Mouse (Mus musculus): ENCODE measurements around the gene Gm10974. TPM values are rescaled to one million over a fixed set of nuclear protein-coding genes. Genes with fewer than 3 reads are reported as not detected.

The Gm10974 gene
- polyA plus RNA-seq, 1 experiment from 2014 or later: not detected

DNA sequence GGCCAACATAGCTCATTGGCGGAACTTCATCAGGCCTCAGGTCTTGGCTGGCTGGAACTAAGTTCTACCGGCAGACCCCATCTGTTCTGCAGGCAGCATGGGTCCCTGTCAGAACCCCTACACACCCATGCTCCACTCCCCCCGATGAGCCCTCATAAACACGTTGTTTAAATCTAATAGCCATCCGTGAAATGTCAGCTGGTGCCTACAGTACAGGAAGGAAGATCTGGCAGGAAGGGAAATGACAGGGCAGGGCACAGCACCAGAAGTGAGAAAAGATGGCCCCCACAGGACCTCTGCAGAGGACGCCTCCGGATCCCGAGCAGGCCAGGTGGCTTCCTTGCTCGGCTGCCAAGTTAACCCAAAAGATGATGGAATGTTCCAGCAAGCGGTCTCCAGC lies 38.4 kb downstream of the Gm10974 start:
- peak; percentile 41 for ATAC-seq (ENCODE audit: low read depth)
- 0 out of 2 replicates have a peak overlapping the region, but pooled peaks have one; percentile 6 for H3K27ac ChIP-seq (replicated peaks; ENCODE audit: low read depth, low read length)

GRCm38 (mm10) chr7:66404802-66405201 lies 39.1 kb downstream of the Gm10974 start:
- peaks cover 27% of the 10 kb centered on the region for H3K4me1 ChIP-seq (ENCODE audit: control insufficient read depth, insufficient read depth, low read length)
- H3K9ac ChIP-seq (ENCODE audit: low read depth, low read length): no peak overlapping the region
- no peaks in the 10 kb centered on the region for H3K9me3 ChIP-seq (ENCODE audit: control insufficient read depth, low read length)
- no peak for DNase-seq (ENCODE audit: low spot score)
- no peak overlapping the region for H3K4me2 ChIP-seq (ENCODE audit: low read depth, low read length)
- H3K4me3 ChIP-seq (ENCODE audit: low read depth, low read length): no peak overlapping the region
- ATAC-seq (ENCODE audit: low read depth): no peak
- H3K36me3 ChIP-seq (ENCODE audit: control insufficient read depth, insufficient read depth, low read length): no peaks in the 10 kb centered on the region
- WGBS: 68% methylated on average over 4 of the region's 4 CpGs
- no peak overlapping the region for H3K27ac ChIP-seq (replicated peaks; ENCODE audit: low read depth, low read length)
- H3K27me3 ChIP-seq (replicated peaks; ENCODE audit: control insufficient read depth, insufficient read depth, low read length): no peaks in the 10 kb centered on the region

More for the DNA sequence above, 38.4 kb downstream of the Gm10974 start:
- WGBS: 44% methylated on average over 10 of the region's 10 CpGs
- H3K9ac ChIP-seq (ENCODE audit: low read depth, low read length): no peak overlapping the region
- peaks cover 27% of the 10 kb centered on the region for H3K4me1 ChIP-seq (ENCODE audit: control insufficient read depth, insufficient read depth, low read length)
- H3K36me3 ChIP-seq (ENCODE audit: control insufficient read depth, insufficient read depth, low read length): no peaks in the 10 kb centered on the region
- DNase-seq (ENCODE audit: low spot score): peak; percentile 47
- H3K27me3 ChIP-seq (replicated peaks; ENCODE audit: control insufficient read depth, insufficient read depth, low read length): no peaks in the 10 kb centered on the region
- H3K4me2 ChIP-seq (ENCODE audit: low read depth, low read length): no peak overlapping the region
- no peak overlapping the region for H3K4me3 ChIP-seq (ENCODE audit: low read depth, low read length)
- H3K9me3 ChIP-seq (ENCODE audit: control insufficient read depth, low read length): no peaks in the 10 kb centered on the region

DNA sequence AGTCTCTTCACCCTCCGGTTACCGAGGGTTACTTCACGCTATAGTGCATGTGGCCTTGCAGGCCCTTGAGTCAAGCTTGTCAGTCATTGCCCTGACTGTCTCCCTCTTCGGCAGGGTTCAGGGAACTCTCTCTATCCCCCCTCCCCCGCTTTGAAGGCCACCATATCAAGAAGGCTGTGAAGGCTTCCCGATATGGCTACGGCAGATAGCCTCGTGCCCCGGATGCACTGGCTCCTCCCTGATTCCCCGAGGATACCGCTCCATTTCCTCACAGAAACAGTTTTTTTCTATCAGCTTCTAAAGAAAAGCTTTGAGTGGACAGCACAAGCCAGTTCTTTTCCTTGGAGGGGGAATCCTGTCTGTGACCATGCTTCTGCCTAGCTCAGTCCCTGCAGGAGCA lies 39.8 kb downstream of the Gm10974 start:
- Histone ChIP-seq H3K9me3 (ENCODE audit: control insufficient read depth, low read length) (no peaks in the 10 kb centered on the region), H3K9ac (ENCODE audit: low read depth, low read length) (no peak overlapping the region), H3K27me3 (replicated peaks; ENCODE audit: control insufficient read depth, insufficient read depth, low read length) (no peaks in the 10 kb centered on the region), H3K36me3 (ENCODE audit: control insufficient read depth, insufficient read depth, low read length) (no peaks in the 10 kb centered on the region), H3K27ac (replicated peaks; ENCODE audit: low read depth, low read length) (no peak overlapping the region), H3K4me2 (ENCODE audit: low read depth, low read length) (no peak overlapping the region), H3K4me3 (ENCODE audit: low read depth, low read length) (no peak overlapping the region), H3K4me1 (ENCODE audit: control insufficient read depth, insufficient read depth, low read length) (peaks cover 27% of the 10 kb centered on the region)
- 57% methylated on average over 11 of the region's 11 CpGs for WGBS
- ATAC-seq (ENCODE audit: low read depth) (no peak), DNase-seq (ENCODE audit: low spot score) (no peak)

GRCm38 (mm10) chr7:66405951-66406721 lies 40.4 kb downstream of the Gm10974 start:
- WGBS: 41% methylated on average over 13 of the region's 13 CpGs
- no peaks in the 10 kb centered on the region for H3K9me3 ChIP-seq (ENCODE audit: control insufficient read depth, low read length)

DNA sequence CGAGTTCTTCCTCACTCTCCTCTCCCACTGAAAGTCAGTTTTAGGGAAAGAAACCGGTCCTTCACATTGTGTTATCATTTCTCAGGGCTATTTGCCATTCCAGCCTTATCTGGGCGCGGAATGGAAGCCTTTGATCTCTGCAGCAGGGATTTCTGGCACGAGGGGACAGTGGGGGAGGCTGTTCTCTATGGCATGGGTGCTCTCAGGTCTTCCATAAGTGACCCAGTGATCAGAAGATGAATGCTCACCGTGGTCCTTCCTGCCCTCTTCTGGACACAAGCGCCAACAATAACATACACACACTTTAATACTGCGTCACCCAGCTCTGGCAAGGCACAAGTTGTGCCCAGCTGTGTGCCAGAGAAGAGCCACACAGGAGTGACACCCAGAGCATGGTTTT lies 41.3 kb downstream of the Gm10974 start:
- H3K4me2 ChIP-seq (ENCODE audit: low read depth, low read length): no peak overlapping the region
- ATAC-seq (ENCODE audit: low read depth) (no peak), DNase-seq (ENCODE audit: low spot score) (no peak)
- H3K4me3 ChIP-seq (ENCODE audit: low read depth, low read length): no peak overlapping the region
- no peak overlapping the region for H3K27ac ChIP-seq (replicated peaks; ENCODE audit: low read depth, low read length)
- no peaks in the 10 kb centered on the region for H3K9me3 ChIP-seq (ENCODE audit: control insufficient read depth, low read length)
- no peak overlapping the region for H3K9ac ChIP-seq (ENCODE audit: low read depth, low read length)
- H3K36me3 ChIP-seq (ENCODE audit: control insufficient read depth, insufficient read depth, low read length): no peaks in the 10 kb centered on the region
- no peaks in the 10 kb centered on the region for H3K27me3 ChIP-seq (replicated peaks; ENCODE audit: control insufficient read depth, insufficient read depth, low read length)
- 80% methylated on average over 8 of the region's 8 CpGs for WGBS
- peaks cover 27% of the 10 kb centered on the region for H3K4me1 ChIP-seq (ENCODE audit: control insufficient read depth, insufficient read depth, low read length)

More at GRCm38 (mm10) chr7:66405951-66406721, 40.4 kb downstream of the Gm10974 start:
- Histone ChIP-seq H3K27ac (replicated peaks; ENCODE audit: low read depth, low read length) (no peak overlapping the region), H3K27me3 (replicated peaks; ENCODE audit: control insufficient read depth, insufficient read depth, low read length) (no peaks in the 10 kb centered on the region), H3K4me3 (ENCODE audit: low read depth, low read length) (no peak overlapping the region), H3K4me1 (ENCODE audit: control insufficient read depth, insufficient read depth, low read length) (peaks cover 27% of the 10 kb centered on the region), H3K9ac (ENCODE audit: low read depth, low read length) (no peak overlapping the region), H3K36me3 (ENCODE audit: control insufficient read depth, insufficient read depth, low read length) (no peaks in the 10 kb centered on the region), H3K4me2 (ENCODE audit: low read depth, low read length) (no peak overlapping the region)
- no peak for ATAC-seq (ENCODE audit: low read depth)
- DNase-seq (ENCODE audit: low spot score): no peak

DNA sequence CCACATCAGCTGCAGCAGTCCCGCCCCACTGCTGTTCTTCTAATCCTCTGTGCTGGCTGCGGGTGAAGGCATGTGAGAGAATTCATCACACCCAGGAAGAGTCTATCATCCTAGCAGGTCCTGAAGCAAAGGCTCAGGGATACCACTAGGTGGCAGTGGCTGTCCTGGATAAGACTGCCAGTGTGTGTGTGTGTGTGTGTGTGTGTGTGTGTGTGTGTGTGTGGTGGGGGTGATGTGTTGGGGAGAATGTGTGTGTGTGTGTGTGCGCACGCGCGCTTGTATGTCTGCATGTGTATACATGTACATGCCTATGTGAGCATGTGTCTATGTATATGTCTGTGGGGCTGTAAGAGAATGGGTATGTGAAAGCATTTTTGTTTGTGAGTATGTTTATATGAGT lies 43.7 kb downstream of the Gm10974 start:
- H3K9me3 ChIP-seq (ENCODE audit: control insufficient read depth, low read length): no peaks in the 10 kb centered on the region
- WGBS: 84% methylated on average over 5 of the region's 6 CpGs
- H3K27me3 ChIP-seq (replicated peaks; ENCODE audit: control insufficient read depth, insufficient read depth, low read length): no peaks in the 10 kb centered on the region
- no peak overlapping the region for H3K4me2 ChIP-seq (ENCODE audit: low read depth, low read length)
- peak; percentile 66 for DNase-seq (ENCODE audit: low spot score)
- no peak overlapping the region for H3K4me3 ChIP-seq (ENCODE audit: low read depth, low read length)
- no peak overlapping the region for H3K27ac ChIP-seq (replicated peaks; ENCODE audit: low read depth, low read length)
- no peak for ATAC-seq (ENCODE audit: low read depth)
- H3K9ac ChIP-seq (ENCODE audit: low read depth, low read length): no peak overlapping the region
- H3K4me1 ChIP-seq (ENCODE audit: control insufficient read depth, insufficient read depth, low read length): peaks cover 18% of the 10 kb centered on the region
- H3K36me3 ChIP-seq (ENCODE audit: control insufficient read depth, insufficient read depth, low read length): no peaks in the 10 kb centered on the region

- DNase-seq (ENCODE audit: low spot score) (no peak), ATAC-seq (ENCODE audit: low read depth) (no peak)
- Histone ChIP-seq H3K4me1 (ENCODE audit: control insufficient read depth, insufficient read depth, low read length) (no peaks in the 10 kb centered on the region), H3K27me3 (replicated peaks; ENCODE audit: control insufficient read depth, insufficient read depth, low read length) (no peaks in the 10 kb centered on the region), H3K9me3 (ENCODE audit: control insufficient read depth, low read length) (no peaks in the 10 kb centered on the region), H3K9ac (ENCODE audit: low read depth, low read length) (no peak overlapping the region), H3K4me2 (ENCODE audit: low read depth, low read length) (no peak overlapping the region), H3K36me3 (ENCODE audit: control insufficient read depth, insufficient read depth, low read length) (no peaks in the 10 kb centered on the region), H3K4me3 (ENCODE audit: low read depth, low read length) (no peak overlapping the region), H3K27ac (replicated peaks; ENCODE audit: low read depth, low read length) (no peak overlapping the region)
- WGBS: 77% methylated on average over 7 of the region's 7 CpGs
Measured at GRCm38 (mm10) chr7:66413093-66413492, 47.4 kb downstream of the Gm10974 start.

- Histone ChIP-seq H3K9me3 (ENCODE audit: control insufficient read depth, low read length) (no peaks in the 10 kb centered on the region), H3K4me3 (ENCODE audit: low read depth, low read length) (no peak overlapping the region), H3K4me1 (ENCODE audit: control insufficient read depth, insufficient read depth, low read length) (no peaks in the 10 kb centered on the region), H3K4me2 (ENCODE audit: low read depth, low read length) (no peak overlapping the region), H3K9ac (ENCODE audit: low read depth, low read length) (no peak overlapping the region), H3K27ac (replicated peaks; ENCODE audit: low read depth, low read length) (no peak overlapping the region), H3K27me3 (replicated peaks; ENCODE audit: control insufficient read depth, insufficient read depth, low read length) (no peaks in the 10 kb centered on the region), H3K36me3 (ENCODE audit: control insufficient read depth, insufficient read depth, low read length) (no peaks in the 10 kb centered on the region)
- DNase-seq (ENCODE audit: low spot score) (no peak), ATAC-seq (ENCODE audit: low read depth) (peak; percentile 26; the same call in 1 of the 2 replicates)
- WGBS: 61% methylated on average over 4 of the region's 4 CpGs
Measured at GRCm38 (mm10) chr7:66416829-66417228, 51.1 kb downstream of the Gm10974 start.

- Histone ChIP-seq H3K36me3 (ENCODE audit: control insufficient read depth, insufficient read depth, low read length) (no peaks in the 10 kb centered on the region), H3K4me3 (ENCODE audit: low read depth, low read length) (no peak overlapping the region), H3K4me1 (ENCODE audit: control insufficient read depth, insufficient read depth, low read length) (peaks cover 5% of the 10 kb centered on the region; the same call in 1 of the 2 replicates), H3K9me3 (ENCODE audit: control insufficient read depth, low read length) (no peaks in the 10 kb centered on the region), H3K9ac (ENCODE audit: low read depth, low read length) (no peak overlapping the region), H3K27ac (replicated peaks; ENCODE audit: low read depth, low read length) (no peak overlapping the region), H3K4me2 (ENCODE audit: low read depth, low read length) (no peak overlapping the region), H3K27me3 (replicated peaks; ENCODE audit: control insufficient read depth, insufficient read depth, low read length) (no peaks in the 10 kb centered on the region)
- ATAC-seq (ENCODE audit: low read depth) (no peak), DNase-seq (ENCODE audit: low spot score) (no peak)
- WGBS: 55% methylated on average over 12 of the region's 12 CpGs
Measured at GRCm38 (mm10) chr7:66418981-66419380, 53.3 kb downstream of the Gm10974 start.
